In genomic region chr4:154085856-154086255, GRCm38 (mm10) we compare ENCODE assay signal across 37 mouse cellular contexts. TPM values are rescaled to one million over a fixed set of nuclear protein-coding genes. Genes with fewer than 3 reads are reported as not detected.
DNase-seq lines count a peak whose midpoint lies in the region; ATAC-seq and TF ChIP-seq lines count a peak whose summit lies in the region.
"Had no signal": no experiment of that assay in that cellular context is flagged by ENCODE, and none has a peak within 500 bp of the region (broad histone marks: within the 10 kb centered on the region; RNA-seq: fewer than 3 reads in every experiment).

No protein-coding gene starts in this region.

- no peak overlapping the region for H3K4me2 ChIP-seq in hindbrain, postnatal 0 days (ENCODE audit: low read depth, low read length)
- H3K4me2 ChIP-seq in hindbrain, embryonic 16.5 days (ENCODE audit: low read length): no peak overlapping the region
- H3K4me2 ChIP-seq: embryonic facial prominence, embryonic 12.5 days; heart, embryonic 13.5 days; hindbrain, embryonic 14.5 days; liver, embryonic 12.5 days; midbrain, embryonic 12.5 days; neural tube, embryonic 13.5 days had no signal

- no peak overlapping the region for H3K4me3 ChIP-seq in hindbrain, postnatal 0 days (ENCODE audit: low read length)
- no peak overlapping the region for H3K4me3 ChIP-seq in hindbrain, embryonic 16.5 days (ENCODE audit: low read length)
- H3K4me3 ChIP-seq: embryonic facial prominence, embryonic 12.5 days; erythroblast, embryonic 14.5 days; heart, embryonic 13.5 days; liver, embryonic 12.5 days; midbrain, embryonic 12.5 days; neural tube, embryonic 13.5 days had no signal

- TF ChIP-seq CTCF in hindbrain, postnatal 0 days (IDR thresholded peaks at IDR 0.05; ENCODE audit: low read depth): no peak

- H3K27me3 ChIP-seq in hindbrain, postnatal 0 days (ENCODE audit: insufficient read depth, low read length): peaks cover 15% of the 10 kb centered on the region
- peaks cover 18% of the 10 kb centered on the region for H3K27me3 ChIP-seq in hindbrain, embryonic 16.5 days (replicated peaks; ENCODE audit: control insufficient read depth, insufficient read depth, low read length)
- H3K27me3 ChIP-seq: CH12.LX had no signal

- no peaks in the 10 kb centered on the region for H3K9me3 ChIP-seq in hindbrain, postnatal 0 days (ENCODE audit: low read length)
- H3K9me3 ChIP-seq in hindbrain, embryonic 16.5 days (ENCODE audit: control insufficient read depth, low read length): no peaks in the 10 kb centered on the region
- H3K9me3 ChIP-seq: embryonic facial prominence, embryonic 12.5 days; heart, embryonic 13.5 days; liver, embryonic 12.5 days; midbrain, embryonic 12.5 days; neural tube, embryonic 13.5 days had no signal

- intact Hi-C loops in left cerebral cortex, postnatal 25 days (cut with DNase I): no loop called here
- intact Hi-C loops in left cerebral cortex, postnatal 4 days (cut with DNase I): no loop called here

- no peaks in the 10 kb centered on the region; the same call in 1 of the 2 replicates for H3K4me1 ChIP-seq in hindbrain, postnatal 0 days (ENCODE audit: insufficient read depth, low read length)
- no peaks in the 10 kb centered on the region; the same call in 1 of the 2 replicates for H3K4me1 ChIP-seq in hindbrain, embryonic 16.5 days (ENCODE audit: control insufficient read depth, insufficient read depth, low read depth, low read length)
- H3K4me1 ChIP-seq: heart, embryonic 13.5 days; liver, embryonic 12.5 days; midbrain, embryonic 12.5 days; neural tube, embryonic 13.5 days had no signal

- 31% methylated on average over 3 of the region's 3 CpGs for WGBS in hindbrain, postnatal 0 days
- 37% methylated on average over 3 of the region's 3 CpGs for WGBS in hindbrain, embryonic 16.5 days

- no peaks in the 10 kb centered on the region for H3K36me3 ChIP-seq in hindbrain, postnatal 0 days (ENCODE audit: insufficient read depth, low read length)
- H3K36me3 ChIP-seq in hindbrain, embryonic 16.5 days (ENCODE audit: control insufficient read depth, insufficient read depth, low read length): no peaks in the 10 kb centered on the region
- H3K36me3 ChIP-seq: embryonic facial prominence, embryonic 12.5 days; heart, embryonic 13.5 days; liver, embryonic 12.5 days; midbrain, embryonic 12.5 days; neural tube, embryonic 13.5 days had no signal

- no peak overlapping the region for H3K27ac ChIP-seq in hindbrain, postnatal 0 days
- no peak overlapping the region for H3K27ac ChIP-seq in hindbrain, embryonic 16.5 days (ENCODE audit: low read depth, low read length)
- H3K27ac ChIP-seq: embryonic facial prominence, embryonic 12.5 days; heart, embryonic 13.5 days; hindbrain, embryonic 14.5 days; liver, embryonic 12.5 days; midbrain, embryonic 12.5 days; neural tube, embryonic 13.5 days had no signal

- ATAC-seq in cerebellum, adult (ENCODE audit: insufficient number of reproducible peaks, low FRiP score, low TSS enrichment): no peak
- ATAC-seq in hindbrain, postnatal 0 days: no peak
- no peak for ATAC-seq in hindbrain, embryonic 16.5 days
- ATAC-seq: forebrain, postnatal 0 days; liver, embryonic 12.5 days; liver, postnatal 0 days had no signal

- H3K9ac ChIP-seq in hindbrain, postnatal 0 days (replicated peaks; ENCODE audit: low read length): no peak overlapping the region
- H3K9ac ChIP-seq in hindbrain, embryonic 16.5 days (ENCODE audit: low read depth, low read length): no peak overlapping the region
- H3K9ac ChIP-seq: embryonic facial prominence, embryonic 12.5 days; forebrain, postnatal 0 days; heart, embryonic 13.5 days; hindbrain, embryonic 14.5 days; liver, embryonic 12.5 days; liver, postnatal 0 days; midbrain, embryonic 12.5 days; neural tube, embryonic 13.5 days had no signal

- DNase-seq in cerebellum, postnatal 10 days: peak; percentile 72 to 78
- peak; percentile 30 for DNase-seq in hindbrain, postnatal 0 days (ENCODE audit: low spot score)
- DNase-seq in left cerebral cortex, postnatal 25 days (ENCODE audit: low spot score in 2 of 2): peak; percentile 17 to 77
- DNase-seq in left cerebral cortex, postnatal 4 days: no peak
- DNase-seq in layer of hippocampus, adult 9-11 months: peak; percentile 42
- DNase-seq in kidney, postnatal 10 days: no peak
- DNase-seq: adrenal gland, postnatal 10 days; cerebellum, adult 18-20 months; forebrain, postnatal 0 days; gastrocnemius, postnatal 10 days; heart, postnatal 10 days; kidney, adult 2 months; kidney, postnatal 4 days; liver, postnatal 0 days; lung, postnatal 36 days had no signal

RNA-seq across cellular contexts. Expression of gene Ccdc27, which starts 43.4 kb away (rescaled TPM):
- not detected in 2 replicates for total RNA-seq in hindbrain, postnatal 0 days (2014; rRNA removed)
- not detected in 2 replicates for polyA plus RNA-seq in hindbrain, postnatal 0 days (2015; fragmentation: Nextera tagmentation; extraction: Ambion mirVana)
- polyA plus RNA-seq in hindbrain, embryonic 16.5 days (2015; fragmentation: Nextera tagmentation; extraction: Ambion mirVana): not detected in 2 replicates
- not detected for total RNA-seq in left cerebral cortex, postnatal 25 days (2021)
- total RNA-seq in left cerebral cortex, postnatal 4 days (2021): under 1 TPM; 0.22 to 0.30 TPM
- total RNA-seq: adrenal gland, postnatal 10 days; CH12.LX; ES-E14; forebrain, postnatal 0 days; gastrocnemius, postnatal 10 days; heart, adult 8-10 months; heart, postnatal 10 days; hematopoietic stem cell, adult 5-6 weeks; left cerebral cortex, postnatal 36 days; megakaryocyte, adult 5-6 weeks had no signal
- polyA plus RNA-seq: C2C12; embryonic facial prominence, embryonic 12.5 days; erythroblast, embryonic 14.5 days; forebrain, embryonic 11.5 days; forebrain, postnatal 0 days; heart, embryonic 13.5 days; hindbrain, embryonic 14.5 days; intestine, embryonic 14.5 days; kidney, adult 2 months; limb, embryonic 14.5 days; liver, postnatal 0 days; lung, embryonic 16.5 days; midbrain, embryonic 12.5 days; neural tube, embryonic 13.5 days; small intestine, adult 2 months; stomach, embryonic 14.5 days had no signal

RNA-seq across cellular contexts. Expression of gene Trp73, which starts 54.2 kb away (rescaled TPM):
- 0.83 and 1.2 TPM in 2 replicates for total RNA-seq in hindbrain, postnatal 0 days (2014; rRNA removed)
- polyA plus RNA-seq in hindbrain, postnatal 0 days (2015; fragmentation: Nextera tagmentation; extraction: Ambion mirVana): 0.96 and 1.3 TPM in 2 replicates
- polyA plus RNA-seq in hindbrain, embryonic 16.5 days (2015; fragmentation: Nextera tagmentation; extraction: Ambion mirVana): 0.84 and 1.3 TPM in 2 replicates
- under 1 TPM; 0.30 to 0.50 TPM for total RNA-seq in left cerebral cortex, postnatal 25 days (2021)
- total RNA-seq in left cerebral cortex, postnatal 4 days (2021): 1 to 10 TPM; 3.7 to 4.3 TPM
- total RNA-seq: gastrocnemius, postnatal 10 days; heart, adult 8-10 months; hematopoietic stem cell, adult 5-6 weeks; megakaryocyte, adult 5-6 weeks had no signal
- polyA plus RNA-seq: liver, postnatal 0 days; neural tube, embryonic 13.5 days had no signal

RNA-seq across cellular contexts. Expression of gene Wrap73, which starts 56.3 kb away (rescaled TPM):
- 55.0 and 76.7 TPM in 2 replicates for total RNA-seq in hindbrain, postnatal 0 days (2014; rRNA removed)
- polyA plus RNA-seq in hindbrain, postnatal 0 days (2015; fragmentation: Nextera tagmentation; extraction: Ambion mirVana): 36.3 and 36.5 TPM in 2 replicates
- 45.2 and 45.4 TPM in 2 replicates for polyA plus RNA-seq in hindbrain, embryonic 16.5 days (2015; fragmentation: Nextera tagmentation; extraction: Ambion mirVana)
- total RNA-seq in left cerebral cortex, postnatal 25 days (2021): 10 to 100 TPM; 30.7 to 34.8 TPM
- total RNA-seq in left cerebral cortex, postnatal 4 days (2021): 10 to 100 TPM; 27.0 to 30.4 TPM

RNA-seq across cellular contexts. Expression of gene Smim1, which starts 59.8 kb away (rescaled TPM):
- 12.4 and 20.7 TPM in 2 replicates for total RNA-seq in hindbrain, postnatal 0 days (2014; rRNA removed)
- polyA plus RNA-seq in hindbrain, postnatal 0 days (2015; fragmentation: Nextera tagmentation; extraction: Ambion mirVana): 17.1 and 17.7 TPM in 2 replicates
- polyA plus RNA-seq in hindbrain, embryonic 16.5 days (2015; fragmentation: Nextera tagmentation; extraction: Ambion mirVana): 13.9 and 14.9 TPM in 2 replicates
- total RNA-seq in left cerebral cortex, postnatal 25 days (2021): 1 to 10 TPM; 9.4 to 9.8 TPM
- total RNA-seq in left cerebral cortex, postnatal 4 days (2021): 1 to 10 TPM; 2.0 to 2.1 TPM

Comparison
In these comparisons a context has a peak if more than half of its experiments do, and no peak if none do; other contexts are left out.
1. DNase-seq: peak in cerebellum, postnatal 10 days (2 of 2), hindbrain, postnatal 0 days (single experiment), left cerebral cortex, postnatal 25 days (2 of 2) and layer of hippocampus, adult 9-11 months (single experiment); none in left cerebral cortex, postnatal 4 days (single experiment) and kidney, postnatal 10 days (single experiment).